Mouse (Mus musculus): Measurements from ENCODE around the gene Gm10096.
"Not testable (repeated sequence)": the region's sequence is repeated elsewhere in the genome, so short reads cannot be mapped to it uniquely, and the experiment has no call there.

The Gm10096 gene

DNA sequence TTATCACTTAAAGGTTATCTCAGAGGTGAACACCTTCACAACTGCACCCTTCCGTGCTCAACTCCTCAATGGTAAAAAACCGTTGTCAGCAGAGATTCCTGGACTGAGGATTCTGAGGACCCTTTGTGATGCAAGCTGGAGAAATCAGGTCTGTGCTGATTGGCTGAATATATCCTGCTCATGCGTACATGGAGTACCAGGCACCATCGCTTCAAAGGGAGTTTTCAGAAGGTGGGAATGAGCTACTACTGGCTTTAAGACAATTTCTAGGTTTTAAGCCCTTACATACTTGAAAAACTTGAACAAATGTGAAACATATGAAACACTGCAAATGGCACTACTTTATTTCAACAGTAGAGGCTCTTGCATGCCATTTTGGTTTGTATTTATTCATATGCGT, at the start of gene Gm10096:
Gene Gm10096, minus strand, starts transcription at position 101 of the 400 bp plus-strand sequence.
- not testable (repeated sequence) for DNase-seq (ENCODE audit: low spot score in 2 of 2)
